Mouse (Mus musculus): ENCODE results near the gene Lpar2. TPM values are rescaled to one million over a fixed set of nuclear protein-coding genes. Genes with fewer than 3 reads are reported as not detected.

Gene Lpar2
- polyA plus RNA-seq, 1 experiment from 2014 or later = 1.8 TPM

DNA sequence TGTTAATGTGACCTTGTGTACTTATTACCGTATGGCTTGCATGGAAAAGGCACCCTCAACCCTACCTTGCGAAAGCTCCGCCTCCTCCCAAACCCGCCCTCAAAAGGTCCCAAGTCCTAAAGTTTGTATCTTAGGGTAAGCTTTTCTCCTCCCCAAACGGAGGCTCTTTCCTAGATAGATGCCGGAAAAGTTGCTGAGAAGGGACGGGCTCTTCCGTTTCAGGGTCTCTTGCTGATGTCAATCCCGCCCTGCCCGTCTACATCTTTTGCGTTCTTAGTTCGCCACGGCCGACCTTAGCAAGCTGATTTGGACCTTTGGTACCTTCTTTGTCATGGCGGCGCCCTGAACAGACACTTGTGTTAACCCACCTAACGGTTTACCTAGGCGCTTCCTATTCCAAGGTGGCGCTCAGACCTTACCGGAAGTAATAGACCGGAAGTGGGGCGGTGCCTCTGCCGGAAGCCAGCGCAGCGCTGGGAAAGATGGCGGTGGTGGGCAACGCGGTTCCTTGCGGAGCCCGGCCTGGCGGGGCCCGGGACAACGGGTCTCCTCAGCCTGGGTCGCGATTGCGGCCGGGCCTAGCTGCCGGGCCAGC, 31.4 kb upstream of the Lpar2 start, which contains the start of the genes Atp13a1 and Zfp866:
Gene Atp13a1 (plus strand): TSS at position 391 of the 595 bp plus-strand sequence.
Gene Zfp866 (minus strand): TSS at position 406 of the 595 bp plus-strand sequence.
- peak within 1 kb of the TSS; percentile 97 for H3K9ac ChIP-seq (replicated peaks; ENCODE audit: low read length)
- H3K4me2 ChIP-seq (ENCODE audit: low read depth, low read length) = peak within 1 kb of the TSS; percentile 57
- no peaks in the 10 kb centered on the region for H3K27me3 ChIP-seq (ENCODE audit: control insufficient read depth, insufficient read depth, low read length)
- H3K4me3 ChIP-seq (ENCODE audit: low read depth, low read length) = peak within 1 kb of the TSS; percentile 100
- under 1% methylated on average over 33 of the region's 38 CpGs for WGBS
- no peaks in the 10 kb centered on the region for H3K4me1 ChIP-seq (ENCODE audit: control insufficient read depth, insufficient read depth, low read length)
- DNase-seq (ENCODE audit: low spot score) (peak; percentile 92), ATAC-seq (replicated peaks; ENCODE audit: insufficient number of reproducible peaks, low FRiP score, low TSS enrichment, low read depth) (peak; percentile 89)
- H3K9me3 ChIP-seq (replicated peaks; ENCODE audit: control insufficient read depth, low read length) = no peaks in the 10 kb centered on the region
- peak within 1 kb of the TSS; percentile 75 for H3K27ac ChIP-seq (replicated peaks; ENCODE audit: low read depth, low read length)
- peaks cover 2% of the 10 kb centered on the region; the same call in 1 of the 2 replicates for H3K36me3 ChIP-seq (replicated peaks; ENCODE audit: control insufficient read depth, insufficient read depth, low read depth, low read length)

DNA sequence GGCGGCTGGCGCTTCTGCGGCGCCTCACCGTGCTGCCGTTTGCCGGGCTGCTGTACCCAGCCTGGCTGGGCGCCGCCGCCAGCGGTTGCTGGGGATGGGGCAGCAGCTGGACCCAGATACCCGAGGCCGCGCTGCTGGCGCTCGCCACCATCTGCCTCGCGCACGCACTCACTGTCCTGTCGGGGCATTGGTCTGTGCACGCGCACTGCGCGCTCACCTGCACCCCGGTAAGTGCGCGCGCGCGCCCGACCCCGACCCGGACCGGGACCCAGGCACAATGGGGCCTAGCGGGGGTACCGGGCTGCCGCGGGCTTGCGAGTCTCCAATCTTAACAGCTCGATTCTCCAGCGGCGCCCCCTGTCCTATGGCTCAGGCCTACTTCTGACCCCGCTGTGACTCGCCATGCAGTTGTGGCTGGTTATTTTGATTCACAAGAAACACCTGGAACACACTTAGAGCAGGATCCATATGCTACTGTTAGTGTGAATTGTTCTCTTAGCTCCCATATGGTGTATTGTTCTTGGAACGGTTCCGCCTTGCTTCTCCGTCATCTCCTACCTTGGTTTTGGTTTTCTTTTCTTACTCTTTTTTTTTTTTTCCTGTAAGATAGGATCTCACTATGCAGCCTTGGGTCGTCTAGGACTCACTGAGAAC, 30.7 kb upstream of the Lpar2 start:
- peaks cover 6% of the 10 kb centered on the region for H3K36me3 ChIP-seq (replicated peaks; ENCODE audit: control insufficient read depth, insufficient read depth, low read depth, low read length)

DNA sequence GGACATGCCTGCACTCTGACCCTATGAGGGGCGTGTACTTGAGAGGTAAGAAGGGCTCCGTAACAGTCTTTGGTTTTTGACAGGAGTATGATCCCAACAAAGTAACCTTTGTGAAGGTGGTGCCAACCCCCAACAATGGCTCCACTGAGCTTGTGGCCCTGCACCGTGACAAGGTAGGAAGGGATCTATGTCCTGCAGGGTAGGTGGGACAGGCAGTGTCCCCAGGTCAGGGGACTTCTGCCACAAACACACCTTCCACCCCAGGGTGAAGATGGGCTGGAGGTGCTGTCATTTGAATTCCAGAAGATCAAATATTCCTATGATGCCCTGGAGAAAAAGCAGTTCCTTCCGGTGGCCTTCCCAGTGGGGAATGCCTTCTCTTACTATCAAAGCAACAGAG, 28.6 kb upstream of the Lpar2 start:
- no peak for DNase-seq (ENCODE audit: low spot score)
- Histone ChIP-seq H3K27ac (replicated peaks; ENCODE audit: low read depth, low read length) (no peak overlapping the region), H3K27me3 (ENCODE audit: control insufficient read depth, insufficient read depth, low read length) (no peaks in the 10 kb centered on the region), H3K9ac (replicated peaks; ENCODE audit: low read length) (no peak overlapping the region), H3K4me2 (ENCODE audit: low read depth, low read length) (no peak overlapping the region), H3K4me1 (ENCODE audit: control insufficient read depth, insufficient read depth, low read length) (no peaks in the 10 kb centered on the region), H3K36me3 (replicated peaks; ENCODE audit: control insufficient read depth, insufficient read depth, low read depth, low read length) (peaks cover 20% of the 10 kb centered on the region), H3K4me3 (ENCODE audit: low read depth, low read length) (no peak overlapping the region), H3K9me3 (replicated peaks; ENCODE audit: control insufficient read depth, low read length) (no peaks in the 10 kb centered on the region)
- 91% methylated on average over 4 of the region's 4 CpGs for WGBS
- ATAC-seq (replicated peaks; ENCODE audit: insufficient number of reproducible peaks, low FRiP score, low TSS enrichment, low read depth) = no peak

More for the DNA sequence above, 30.7 kb upstream of the Lpar2 start:
- Histone ChIP-seq H3K4me3 (ENCODE audit: low read depth, low read length) (peak overlapping the region; percentile 100), H3K9me3 (replicated peaks; ENCODE audit: control insufficient read depth, low read length) (no peaks in the 10 kb centered on the region), H3K4me1 (ENCODE audit: control insufficient read depth, insufficient read depth, low read length) (no peaks in the 10 kb centered on the region), H3K4me2 (ENCODE audit: low read depth, low read length) (peak overlapping the region; percentile 57), H3K27ac (replicated peaks; ENCODE audit: low read depth, low read length) (peak overlapping the region; percentile 75), H3K9ac (replicated peaks; ENCODE audit: low read length) (peak overlapping the region; percentile 97), H3K27me3 (ENCODE audit: control insufficient read depth, insufficient read depth, low read length) (no peaks in the 10 kb centered on the region)
- DNase-seq (ENCODE audit: low spot score) = peak; percentile 56
- peak; percentile 61 for ATAC-seq (replicated peaks; ENCODE audit: insufficient number of reproducible peaks, low FRiP score, low TSS enrichment, low read depth)
- whole genome bisulfite sequencing = under 1% methylated on average over 37 of the region's 48 CpGs

DNA sequence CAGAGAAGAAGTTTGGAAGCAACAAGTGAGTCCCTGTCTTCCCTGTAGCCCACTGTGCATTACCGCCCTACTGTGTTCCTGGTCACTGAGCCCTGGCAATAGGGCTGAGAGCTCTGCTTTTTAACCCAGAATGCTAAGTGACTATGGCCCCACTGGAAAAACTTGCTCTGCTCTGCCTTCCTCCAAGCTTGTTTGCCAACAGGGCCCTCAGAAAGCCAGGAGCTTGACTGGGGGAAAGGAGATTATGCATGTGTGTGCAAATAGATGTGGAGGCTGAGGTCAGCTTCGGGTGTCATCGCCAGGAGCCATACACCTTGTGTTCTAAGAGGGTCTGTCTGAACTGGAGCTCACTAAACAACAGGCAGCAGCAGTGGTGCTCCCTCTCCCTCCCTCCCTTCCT, 28.1 kb upstream of the Lpar2 start:
- ATAC-seq (replicated peaks; ENCODE audit: insufficient number of reproducible peaks, low FRiP score, low TSS enrichment, low read depth) = no peak
- Histone ChIP-seq H3K4me2 (ENCODE audit: low read depth, low read length) (no peak overlapping the region), H3K9me3 (replicated peaks; ENCODE audit: control insufficient read depth, low read length) (no peaks in the 10 kb centered on the region), H3K4me1 (ENCODE audit: control insufficient read depth, insufficient read depth, low read length) (no peaks in the 10 kb centered on the region), H3K36me3 (replicated peaks; ENCODE audit: control insufficient read depth, insufficient read depth, low read depth, low read length) (peaks cover 21% of the 10 kb centered on the region), H3K27me3 (ENCODE audit: control insufficient read depth, insufficient read depth, low read length) (no peaks in the 10 kb centered on the region), H3K4me3 (ENCODE audit: low read depth, low read length) (no peak overlapping the region), H3K27ac (replicated peaks; ENCODE audit: low read depth, low read length) (no peak overlapping the region), H3K9ac (replicated peaks; ENCODE audit: low read length) (no peak overlapping the region)
- no peak for DNase-seq (ENCODE audit: low spot score)
- WGBS = 98% methylated on average over 3 of the region's 3 CpGs

DNA sequence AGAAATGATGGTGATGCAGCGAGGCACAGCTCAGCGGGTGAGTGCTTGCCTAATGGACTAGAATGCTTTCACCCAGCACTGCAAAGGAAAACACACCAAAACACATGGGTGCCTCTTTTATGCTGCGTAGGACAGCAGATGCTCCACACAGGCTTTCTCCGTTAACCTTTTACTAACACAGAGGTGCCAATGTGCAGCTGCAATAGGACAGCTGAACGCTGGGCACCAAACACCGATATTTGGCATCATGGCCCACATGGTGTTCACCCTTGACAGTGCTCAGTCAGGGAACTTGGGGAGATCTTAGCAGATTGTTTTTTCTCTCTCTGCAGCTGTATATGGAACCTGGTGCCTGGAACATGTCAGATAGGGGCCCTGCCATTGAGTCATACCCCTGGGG, 27.3 kb upstream of the Lpar2 start:
- DNase-seq (ENCODE audit: low spot score) = no peak
- no peak overlapping the region for H3K9ac ChIP-seq (replicated peaks; ENCODE audit: low read length)
- H3K4me2 ChIP-seq (ENCODE audit: low read depth, low read length) = no peak overlapping the region
- ATAC-seq (replicated peaks; ENCODE audit: insufficient number of reproducible peaks, low FRiP score, low TSS enrichment, low read depth) = no peak
- H3K4me1 ChIP-seq (ENCODE audit: control insufficient read depth, insufficient read depth, low read length) = no peaks in the 10 kb centered on the region
- H3K4me3 ChIP-seq (ENCODE audit: low read depth, low read length) = no peak overlapping the region
- no peak overlapping the region for H3K27ac ChIP-seq (replicated peaks; ENCODE audit: low read depth, low read length)
- H3K36me3 ChIP-seq (replicated peaks; ENCODE audit: control insufficient read depth, insufficient read depth, low read depth, low read length) = peaks cover 24% of the 10 kb centered on the region
- no peaks in the 10 kb centered on the region for H3K9me3 ChIP-seq (replicated peaks; ENCODE audit: control insufficient read depth, low read length)
- H3K27me3 ChIP-seq (ENCODE audit: control insufficient read depth, insufficient read depth, low read length) = no peaks in the 10 kb centered on the region
- WGBS = 96% methylated on average over 6 of the region's 6 CpGs

DNA sequence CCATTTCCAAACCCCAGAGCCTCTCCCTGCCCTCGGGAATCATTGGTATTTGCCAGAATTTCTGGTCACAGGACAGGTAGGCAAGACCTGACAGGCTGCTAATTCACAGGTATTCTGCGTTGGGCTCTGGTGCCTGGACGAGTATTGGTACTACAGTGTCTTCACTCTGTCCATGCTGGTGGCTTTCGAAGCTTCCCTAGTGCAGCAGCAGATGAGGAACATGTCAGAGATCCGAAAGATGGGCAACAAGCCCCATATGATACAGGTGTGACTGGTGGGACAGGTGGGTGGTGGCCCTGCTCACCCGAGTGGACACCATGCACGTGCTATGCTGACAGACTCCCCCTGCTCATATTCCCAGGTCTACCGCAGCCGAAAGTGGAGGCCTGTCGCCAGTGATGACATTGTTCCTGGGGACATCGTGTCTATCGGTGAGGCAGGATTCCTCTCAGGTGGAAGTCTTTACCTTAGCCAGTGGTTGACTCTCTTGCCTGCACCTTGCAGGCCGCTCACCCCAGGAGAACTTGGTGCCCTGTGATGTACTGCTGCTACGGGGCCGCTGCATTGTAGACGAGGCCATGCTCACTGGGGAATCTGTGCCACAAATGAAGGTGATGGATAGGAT, 25.4 kb upstream of the Lpar2 start:
- ATAC-seq (replicated peaks; ENCODE audit: insufficient number of reproducible peaks, low FRiP score, low TSS enrichment, low read depth) = no peak
- WGBS = 92% methylated on average over 16 of the region's 16 CpGs

DNA sequence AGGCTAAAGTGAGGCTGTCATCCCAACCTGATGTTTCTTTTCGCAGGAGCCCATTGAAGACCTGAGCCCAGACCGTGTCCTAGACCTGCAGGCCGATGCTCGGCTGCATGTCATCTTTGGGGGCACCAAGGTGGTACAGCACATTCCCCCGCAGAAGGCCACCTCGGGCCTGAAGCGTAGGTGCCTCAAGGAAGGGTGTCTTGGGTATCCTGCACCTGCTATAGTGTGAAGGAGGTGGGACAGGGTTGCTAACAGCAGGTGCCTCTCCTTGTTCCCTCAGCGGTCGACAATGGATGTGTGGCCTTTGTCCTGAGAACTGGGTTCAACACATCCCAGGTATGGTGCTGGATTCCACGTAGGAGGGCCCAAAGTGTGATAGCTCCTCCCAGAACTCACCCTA, 24.6 kb upstream of the Lpar2 start:
- peaks cover 33% of the 10 kb centered on the region for H3K36me3 ChIP-seq (replicated peaks; ENCODE audit: control insufficient read depth, insufficient read depth, low read depth, low read length)
- no peaks in the 10 kb centered on the region for H3K9me3 ChIP-seq (replicated peaks; ENCODE audit: control insufficient read depth, low read length)
- no peaks in the 10 kb centered on the region for H3K4me1 ChIP-seq (ENCODE audit: control insufficient read depth, insufficient read depth, low read length)
- H3K27me3 ChIP-seq (ENCODE audit: control insufficient read depth, insufficient read depth, low read length) = no peaks in the 10 kb centered on the region
- 93% methylated on average over 10 of the region's 10 CpGs for WGBS
- no peak overlapping the region for H3K4me3 ChIP-seq (ENCODE audit: low read depth, low read length)
- no peak overlapping the region for H3K9ac ChIP-seq (replicated peaks; ENCODE audit: low read length)
- no peak overlapping the region for H3K27ac ChIP-seq (replicated peaks; ENCODE audit: low read depth, low read length)
- DNase-seq (ENCODE audit: low spot score) = no peak
- no peak for ATAC-seq (replicated peaks; ENCODE audit: insufficient number of reproducible peaks, low FRiP score, low TSS enrichment, low read depth)
- H3K4me2 ChIP-seq (ENCODE audit: low read depth, low read length) = no peak overlapping the region

More for the DNA sequence above, 25.4 kb upstream of the Lpar2 start:
- Histone ChIP-seq H3K27ac (replicated peaks; ENCODE audit: low read depth, low read length) (no peak overlapping the region), H3K27me3 (ENCODE audit: control insufficient read depth, insufficient read depth, low read length) (no peaks in the 10 kb centered on the region), H3K4me2 (ENCODE audit: low read depth, low read length) (no peak overlapping the region), H3K4me3 (ENCODE audit: low read depth, low read length) (no peak overlapping the region), H3K9me3 (replicated peaks; ENCODE audit: control insufficient read depth, low read length) (no peaks in the 10 kb centered on the region), H3K36me3 (replicated peaks; ENCODE audit: control insufficient read depth, insufficient read depth, low read depth, low read length) (peaks cover 33% of the 10 kb centered on the region), H3K9ac (replicated peaks; ENCODE audit: low read length) (no peak overlapping the region), H3K4me1 (ENCODE audit: control insufficient read depth, insufficient read depth, low read length) (no peaks in the 10 kb centered on the region)
- DNase-seq (ENCODE audit: low spot score) = no peak

DNA sequence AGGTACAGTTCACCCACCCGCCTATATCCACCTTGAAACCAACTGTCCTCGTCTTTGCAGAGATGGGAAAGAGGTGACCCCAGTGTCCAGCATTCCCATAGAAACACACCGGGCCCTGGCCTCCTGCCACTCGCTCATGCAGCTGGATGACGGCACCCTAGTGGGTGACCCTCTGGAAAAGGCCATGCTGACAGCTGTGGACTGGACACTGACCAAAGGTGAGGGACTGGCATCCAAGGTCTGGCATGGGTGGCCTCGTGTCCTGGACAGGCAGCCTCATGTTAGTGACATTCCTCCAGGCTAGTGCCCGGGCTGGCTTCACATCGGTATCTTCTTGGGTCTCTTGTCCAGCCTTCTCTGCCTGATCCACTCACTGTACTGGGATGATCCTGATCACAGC, 23.0 kb upstream of the Lpar2 start:
- no peaks in the 10 kb centered on the region for H3K27me3 ChIP-seq (ENCODE audit: control insufficient read depth, insufficient read depth, low read length)
- DNase-seq (ENCODE audit: low spot score) (no peak), ATAC-seq (replicated peaks; ENCODE audit: insufficient number of reproducible peaks, low FRiP score, low TSS enrichment, low read depth) (no peak)
- WGBS = 85% methylated on average over 8 of the region's 8 CpGs
- no peaks in the 10 kb centered on the region for H3K4me1 ChIP-seq (ENCODE audit: control insufficient read depth, insufficient read depth, low read length)
- H3K4me3 ChIP-seq (ENCODE audit: low read depth, low read length) = no peak overlapping the region
- H3K27ac ChIP-seq (replicated peaks; ENCODE audit: low read depth, low read length) = no peak overlapping the region
- H3K9me3 ChIP-seq (replicated peaks; ENCODE audit: control insufficient read depth, low read length) = no peaks in the 10 kb centered on the region
- H3K36me3 ChIP-seq (replicated peaks; ENCODE audit: control insufficient read depth, insufficient read depth, low read depth, low read length) = peaks cover 44% of the 10 kb centered on the region
- no peak overlapping the region for H3K9ac ChIP-seq (replicated peaks; ENCODE audit: low read length)
- no peak overlapping the region for H3K4me2 ChIP-seq (ENCODE audit: low read depth, low read length)
